ENCODE assay signal across 29 mouse cellular contexts in genomic region chr8:50037096-50037495, GRCm38 (mm10).
DNase-seq lines count a peak whose midpoint lies in the region; ATAC-seq and TF ChIP-seq lines count a peak whose summit lies in the region.
"Had no signal": no experiment of that assay in that cellular context is flagged by ENCODE, and none has a peak within 500 bp of the region (broad histone marks: within the 10 kb centered on the region; RNA-seq: fewer than 3 reads in every experiment).

No protein-coding gene starts in this region.

- H3K27ac ChIP-seq in forebrain, postnatal 0 days (ENCODE audit: low read depth, low read length) = no peak overlapping the region
- H3K27ac ChIP-seq in forebrain, embryonic 10.5 days = no peak overlapping the region
- H3K27ac ChIP-seq: embryonic facial prominence, embryonic 13.5 days; heart, embryonic 15.5 days; hindbrain, embryonic 10.5 days; hindbrain, embryonic 13.5 days had no signal

- no peak overlapping the region for H3K4me3 ChIP-seq in forebrain, postnatal 0 days (ENCODE audit: low read depth, low read length)
- no peak overlapping the region for H3K4me3 ChIP-seq in forebrain, embryonic 10.5 days
- H3K4me3 ChIP-seq: embryonic facial prominence, embryonic 13.5 days; heart, embryonic 12.5 days; heart, embryonic 15.5 days; hindbrain, embryonic 10.5 days; hindbrain, embryonic 13.5 days had no signal

- H3K4me1 ChIP-seq in forebrain, postnatal 0 days (ENCODE audit: insufficient read depth) = no peaks in the 10 kb centered on the region
- H3K4me1 ChIP-seq in forebrain, embryonic 10.5 days = no peaks in the 10 kb centered on the region
- H3K4me1 ChIP-seq: embryonic facial prominence, embryonic 13.5 days; heart, embryonic 12.5 days; heart, embryonic 15.5 days; hindbrain, embryonic 10.5 days; hindbrain, embryonic 13.5 days had no signal

- WGBS in forebrain, postnatal 0 days = 60% methylated on average over 2 of the region's 2 CpGs
- 87% methylated on average over 2 of the region's 2 CpGs for WGBS in forebrain, embryonic 10.5 days

- intact Hi-C loops in left cerebral cortex, postnatal 25 days (cut with DNase I) = no loop called here
- intact Hi-C loops in left cerebral cortex, postnatal 36 days (cut with DNase I) = no loop called here

- no peaks in the 10 kb centered on the region for H3K27me3 ChIP-seq in forebrain, postnatal 0 days (ENCODE audit: insufficient read depth, low read length)
- H3K27me3 ChIP-seq in forebrain, embryonic 10.5 days (ENCODE audit: poor library complexity, severe bottlenecking) = no peaks in the 10 kb centered on the region
- H3K27me3 ChIP-seq: CH12.LX; embryonic facial prominence, embryonic 13.5 days; heart, embryonic 12.5 days; heart, embryonic 15.5 days; hindbrain, embryonic 13.5 days; Patski had no signal

- no peak overlapping the region for H3K9ac ChIP-seq in forebrain, postnatal 0 days
- H3K9ac ChIP-seq: embryonic facial prominence, embryonic 13.5 days; heart, embryonic 12.5 days; heart, embryonic 15.5 days; hindbrain, embryonic 13.5 days had no signal

- H3K9me3 ChIP-seq in forebrain, postnatal 0 days (ENCODE audit: low read length) = no peaks in the 10 kb centered on the region
- no peaks in the 10 kb centered on the region for H3K9me3 ChIP-seq in forebrain, embryonic 10.5 days
- H3K9me3 ChIP-seq: embryonic facial prominence, embryonic 13.5 days; G1E; heart, embryonic 12.5 days; heart, embryonic 15.5 days; hindbrain, embryonic 10.5 days; hindbrain, embryonic 13.5 days had no signal

- no peak overlapping the region for H3K4me2 ChIP-seq in forebrain, postnatal 0 days (ENCODE audit: low read depth)
- H3K4me2 ChIP-seq: embryonic facial prominence, embryonic 13.5 days; heart, embryonic 12.5 days; heart, embryonic 15.5 days; hindbrain, embryonic 13.5 days had no signal

- H3K36me3 ChIP-seq in forebrain, postnatal 0 days (ENCODE audit: insufficient read depth) = no peaks in the 10 kb centered on the region
- no peaks in the 10 kb centered on the region for H3K36me3 ChIP-seq in forebrain, embryonic 10.5 days (replicated peaks)
- H3K36me3 ChIP-seq: embryonic facial prominence, embryonic 13.5 days; G1E; heart, embryonic 12.5 days; heart, embryonic 15.5 days; hindbrain, embryonic 10.5 days; hindbrain, embryonic 13.5 days had no signal

- ATAC-seq in forebrain, postnatal 0 days = no peak
- ATAC-seq: forebrain, embryonic 14.5 days; hindbrain, embryonic 16.5 days; Patski had no signal

- DNase-seq in forebrain, postnatal 0 days = peak; percentile 7
- no peak for DNase-seq in forebrain, embryonic 10.5 days (ENCODE audit: extremely low spot score, low spot score)
- DNase-seq in brain, adult 2 months (ENCODE audit: low read depth, low spot score) = peak; percentile 18
- peak; percentile 19 to 34 for DNase-seq in layer of hippocampus, adult 8-10 months (ENCODE audit: low spot score in 2 of 2)
- peak; percentile 7 to 12 for DNase-seq in layer of hippocampus, postnatal 10 days (ENCODE audit: low spot score in 2 of 2)
- no peak for DNase-seq in left cerebral cortex, postnatal 25 days (ENCODE audit: low spot score in 2 of 2)
- no peak for DNase-seq in ovary, postnatal 36 days (ENCODE audit: low spot score)
- no peak for DNase-seq in left cerebral cortex, postnatal 36 days (ENCODE audit: low spot score in 2 of 2)
- DNase-seq: adrenal gland, postnatal 10 days; adrenal gland, postnatal 36 days; B cell, adult 2 months; cerebellum, adult 11 months; cerebellum, adult 2 months; cerebellum, adult 9-11 months; cerebellum, postnatal 25 days; gastrocnemius, postnatal 25 days; heart, adult 18-20 months; heart, postnatal 10 days; heart, postnatal 36 days had no signal

- TF ChIP-seq CTCF in forebrain, postnatal 0 days (IDR thresholded peaks at IDR 0.05; ENCODE audit: low read depth) = no peak

Comparison
In these comparisons a context has a peak if more than half of its experiments do, and no peak if none do; other contexts are left out.
1. DNase-seq: peak in forebrain, postnatal 0 days (single experiment), brain, adult 2 months (single experiment), layer of hippocampus, adult 8-10 months (2 of 2) and layer of hippocampus, postnatal 10 days (2 of 2); none in forebrain, embryonic 10.5 days (single experiment), left cerebral cortex, postnatal 25 days (0 of 2), ovary, postnatal 36 days (single experiment) and left cerebral cortex, postnatal 36 days (0 of 2).